Mouse (Mus musculus) ovary, postnatal 14 days (tissue): ENCODE results near the gene Plxnc1.

Experiments used
- DNase-seq: peaks from one replicate; pipeline ENCODE4 v3.0.0; 2022; ENCODE audit warnings: low spot score

Plxnc1 gene

DNA sequence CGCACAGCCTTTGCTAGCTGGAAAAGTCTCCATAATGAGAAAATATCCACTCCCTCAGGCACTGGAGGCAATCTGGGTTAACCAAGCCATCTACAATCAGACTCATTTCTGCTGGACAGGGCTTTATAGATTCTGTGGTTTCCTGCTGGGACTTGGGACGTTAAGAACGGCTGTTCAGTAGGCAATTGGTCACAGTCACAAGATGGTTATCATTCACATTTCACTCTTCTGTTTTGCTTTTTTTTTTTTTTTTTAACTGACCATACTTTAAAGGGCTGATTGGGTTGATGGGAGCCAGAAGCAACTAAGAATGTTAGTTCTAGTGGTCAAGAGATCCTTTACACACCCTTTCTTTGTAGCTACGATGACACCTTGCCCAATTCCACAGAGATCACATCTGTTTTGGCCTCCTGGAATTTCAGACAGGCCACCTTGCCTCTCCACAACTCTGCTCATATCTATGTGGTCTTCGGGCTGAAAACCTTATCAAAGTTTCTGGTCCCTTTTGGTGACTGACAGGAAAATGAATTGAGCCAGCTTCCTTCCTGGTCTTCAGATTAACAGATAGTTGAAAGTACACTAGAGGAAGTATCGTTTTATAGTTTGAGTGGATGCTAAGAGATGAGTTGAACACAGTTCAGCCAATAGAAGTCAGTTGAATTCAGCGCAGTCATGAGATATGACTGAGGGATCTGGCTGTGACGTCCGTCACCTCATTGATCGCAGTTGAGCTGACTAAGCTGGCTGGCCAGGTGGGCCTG lies 3.5 kb upstream of the Plxnc1 start:
- DNase-seq: no peak

DNA sequence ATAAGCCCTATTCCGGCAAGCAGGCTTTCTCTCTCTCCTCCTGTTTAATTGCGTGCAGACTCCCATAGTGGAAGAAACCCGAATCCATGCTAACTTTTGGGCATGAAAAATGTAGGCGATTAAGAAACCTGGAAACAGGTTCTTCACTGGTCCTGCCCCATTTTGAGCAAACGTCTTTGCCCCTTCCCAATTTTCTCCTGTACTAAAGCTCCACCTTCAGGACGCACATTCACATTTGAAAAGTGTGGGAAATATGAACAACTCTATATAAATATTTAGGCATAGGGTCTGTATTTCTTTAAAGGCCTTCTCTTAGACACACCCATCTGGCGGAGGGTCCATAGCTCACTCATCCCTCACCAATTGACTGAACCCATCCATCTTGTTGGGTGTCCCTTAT lies 2.8 kb upstream of the Plxnc1 start:
- no peak for DNase-seq

DNA sequence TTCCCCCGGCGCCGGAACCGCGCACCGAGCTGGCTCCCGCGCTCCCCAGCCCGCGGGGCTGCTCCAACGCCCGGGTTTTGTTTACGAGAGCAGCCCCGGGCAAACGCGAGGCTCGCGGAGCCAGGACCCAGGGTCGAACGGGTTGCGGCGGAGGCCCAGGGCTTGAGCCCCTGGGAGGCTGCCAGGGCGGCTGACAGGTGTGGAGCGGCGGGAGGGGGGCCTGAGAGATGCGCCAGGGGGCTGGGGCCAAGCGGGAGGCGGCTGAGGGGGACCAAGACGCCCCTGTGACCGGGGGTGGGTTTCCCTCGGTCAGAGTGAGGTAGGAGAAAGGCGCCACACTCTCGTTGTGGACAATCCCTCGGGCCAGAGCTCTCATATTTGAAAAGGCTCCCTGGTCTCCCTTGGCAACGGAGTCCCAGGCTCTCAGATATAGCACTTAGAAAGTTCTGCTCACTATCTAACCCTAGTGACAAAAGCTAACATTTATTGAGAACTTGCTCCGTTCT lies 624 bp upstream of the Plxnc1 start:
- DNase-seq: peak; percentile 13

DNA sequence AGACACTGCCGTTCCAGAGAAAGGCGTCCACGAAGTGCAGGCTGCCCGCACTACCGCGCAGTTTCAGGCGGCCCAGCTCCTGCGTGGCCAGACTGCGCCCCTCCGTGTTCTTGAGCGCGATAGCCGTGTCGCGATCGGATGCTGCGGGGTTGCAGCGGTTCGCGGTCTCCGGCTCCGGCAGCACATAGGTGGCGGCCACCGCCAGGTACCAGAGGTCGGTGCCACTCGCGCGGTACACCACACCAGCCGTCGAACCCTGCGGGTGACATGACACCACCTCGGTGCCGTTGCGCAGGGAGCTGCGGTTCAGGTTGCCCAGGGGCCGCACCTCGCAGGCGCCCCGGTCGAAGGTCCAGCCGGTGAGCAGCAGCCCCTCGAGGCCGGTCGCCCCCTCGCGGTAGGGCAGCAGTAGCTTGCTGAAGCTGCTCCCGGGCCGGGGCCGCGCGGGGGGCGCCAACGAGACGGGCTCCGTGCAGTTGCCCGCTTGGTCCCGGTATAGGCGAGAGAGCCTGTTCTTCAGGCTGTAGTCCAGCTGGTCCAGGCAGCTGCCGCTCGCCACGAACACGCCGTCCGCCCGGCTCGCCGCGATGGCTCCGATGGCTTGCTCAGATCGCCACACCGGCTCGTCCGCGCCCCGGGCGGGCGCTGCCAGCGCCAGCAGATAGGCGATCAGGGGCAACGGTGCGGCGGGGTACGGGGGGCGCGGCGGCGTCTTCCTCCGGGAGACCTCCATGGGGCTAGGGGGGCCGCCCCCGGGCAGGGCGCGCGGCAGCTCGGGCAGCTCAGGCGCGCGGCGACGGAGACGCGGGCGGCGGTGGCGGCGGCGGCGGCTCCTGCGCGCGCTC lies 567 bp downstream of the Plxnc1 start:
- peak; percentile 36 for DNase-seq

DNA sequence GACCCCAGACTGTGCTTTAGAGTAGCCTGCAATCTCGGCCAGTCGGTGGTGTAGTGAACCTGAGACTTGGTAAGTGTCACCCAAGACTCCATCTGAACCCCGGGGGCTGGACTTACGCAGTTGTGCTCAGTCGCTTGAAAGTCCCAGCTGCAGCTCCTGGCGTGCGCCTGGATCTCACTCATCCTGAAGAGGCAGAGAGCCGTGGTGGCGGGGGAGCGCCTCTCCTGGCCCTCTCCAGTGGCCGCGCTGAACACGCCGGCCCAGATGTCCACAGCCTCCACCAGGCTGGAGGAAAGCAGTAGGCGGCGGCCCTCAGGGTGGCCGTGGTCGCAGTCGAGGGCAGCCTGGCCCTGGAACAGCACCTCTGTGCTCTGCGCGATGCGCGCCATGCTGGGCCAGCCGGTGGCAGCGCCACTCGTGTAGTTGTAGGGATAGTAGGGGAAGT lies 1.2 kb downstream of the Plxnc1 start:
- DNase-seq: peak; percentile 21

DNA sequence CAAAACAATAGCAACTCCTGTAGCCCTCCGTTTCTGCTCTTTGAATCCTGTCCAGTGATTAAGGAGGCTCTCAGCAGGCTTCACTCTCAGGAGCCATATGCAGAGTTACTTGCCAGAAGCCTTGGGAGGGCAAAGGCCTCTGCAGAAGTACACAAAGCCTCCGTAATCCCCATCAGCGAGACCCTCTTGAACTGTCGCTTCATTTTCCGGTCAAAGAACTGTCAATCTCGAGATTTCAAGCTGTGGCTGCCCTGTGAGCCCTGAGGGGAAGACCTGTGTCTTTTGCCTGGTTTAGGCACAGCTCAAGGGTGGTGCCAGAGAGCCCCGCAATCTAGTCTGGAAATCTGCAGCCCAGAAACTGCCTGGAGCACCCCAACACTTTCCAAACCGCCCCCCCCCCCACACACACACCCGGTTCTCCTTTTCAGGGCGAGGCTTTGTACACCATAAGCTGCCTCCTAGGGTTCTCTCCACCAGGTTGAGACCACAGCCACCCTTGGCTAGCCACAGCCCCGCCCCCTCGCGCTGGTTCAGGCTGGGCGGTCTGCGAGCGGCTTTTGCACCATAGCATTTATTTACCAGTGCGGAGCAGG lies 2.1 kb downstream of the Plxnc1 start:
- no peak for DNase-seq

DNA sequence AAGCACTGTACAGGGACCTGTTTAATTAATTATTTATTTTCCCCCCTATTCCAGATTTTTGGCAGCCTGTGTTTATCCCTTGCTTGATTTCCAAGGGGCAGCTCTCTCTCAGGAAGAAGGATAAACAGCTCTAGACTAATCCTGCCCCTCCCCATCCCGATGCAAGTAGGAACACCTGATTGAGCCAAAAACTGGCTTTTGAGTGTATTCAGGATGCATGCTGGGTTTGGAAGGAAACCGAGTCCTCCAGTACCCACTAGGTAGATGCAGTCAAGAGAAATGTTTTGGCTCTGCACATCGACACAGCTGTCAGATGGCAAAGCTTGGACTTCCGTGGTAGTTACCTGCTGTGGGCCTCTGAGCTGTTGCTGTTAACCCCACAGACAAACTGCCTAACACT lies 3.1 kb downstream of the Plxnc1 start:
- no peak for DNase-seq

DNA sequence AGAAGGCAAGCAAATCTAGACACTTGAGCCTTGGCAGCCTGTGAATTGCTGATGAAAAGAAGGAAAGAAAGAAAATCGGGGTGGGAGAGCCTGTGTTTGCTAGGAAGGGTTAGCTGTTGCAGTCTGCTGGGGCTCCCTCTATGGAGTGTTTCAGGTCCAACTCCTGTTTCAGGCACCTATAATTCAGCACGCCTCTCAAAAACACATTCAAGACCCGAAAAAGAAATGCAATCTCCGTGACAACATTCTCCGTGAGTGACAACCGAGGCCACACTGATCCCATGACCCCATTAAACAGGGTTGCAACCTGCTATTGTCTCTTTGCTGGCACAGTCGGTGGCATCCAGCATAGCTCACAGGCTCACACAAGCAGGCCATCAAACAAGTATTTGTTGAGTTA lies 3.8 kb downstream of the Plxnc1 start:
- DNase-seq: no peak

DNA sequence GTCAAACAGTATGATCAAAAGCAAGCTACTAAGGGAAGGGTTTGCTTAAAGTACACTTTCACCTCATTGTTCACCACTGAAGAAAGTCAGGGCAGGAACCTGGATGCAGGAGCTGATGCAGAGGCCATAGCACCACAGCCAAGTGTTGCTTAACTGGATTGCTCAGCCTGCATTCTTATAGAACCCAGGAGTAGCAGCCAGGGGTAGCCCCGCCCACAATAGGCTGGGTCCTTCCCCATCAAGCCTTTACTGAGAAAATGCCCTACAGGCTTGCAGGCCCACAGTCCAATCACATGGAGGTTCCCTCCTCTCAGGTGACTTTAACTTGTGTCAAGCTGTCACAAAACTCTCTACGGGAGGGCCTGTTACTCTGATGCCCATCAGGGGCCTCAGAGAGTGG lies 4.6 kb downstream of the Plxnc1 start:
- no peak for DNase-seq

DNA sequence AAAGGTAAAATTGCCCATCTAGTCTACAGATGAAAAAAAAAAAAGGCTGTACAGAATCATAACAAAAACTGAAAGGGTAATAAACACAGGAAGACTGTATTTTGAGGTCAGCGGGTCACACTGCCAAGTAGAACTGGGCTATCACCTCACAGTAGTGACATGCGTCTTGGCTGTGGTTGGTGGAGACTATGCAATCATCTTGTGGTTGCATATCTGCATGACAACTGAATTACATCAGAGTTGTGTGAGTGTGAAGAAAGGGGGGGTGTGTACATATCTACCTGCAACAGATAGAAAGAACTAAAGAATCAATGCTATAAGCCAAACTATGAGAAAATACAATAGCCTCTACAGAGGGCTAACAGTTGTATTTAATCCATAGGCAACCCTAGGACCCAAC lies 5.7 kb downstream of the Plxnc1 start:
- no peak for DNase-seq

DNA sequence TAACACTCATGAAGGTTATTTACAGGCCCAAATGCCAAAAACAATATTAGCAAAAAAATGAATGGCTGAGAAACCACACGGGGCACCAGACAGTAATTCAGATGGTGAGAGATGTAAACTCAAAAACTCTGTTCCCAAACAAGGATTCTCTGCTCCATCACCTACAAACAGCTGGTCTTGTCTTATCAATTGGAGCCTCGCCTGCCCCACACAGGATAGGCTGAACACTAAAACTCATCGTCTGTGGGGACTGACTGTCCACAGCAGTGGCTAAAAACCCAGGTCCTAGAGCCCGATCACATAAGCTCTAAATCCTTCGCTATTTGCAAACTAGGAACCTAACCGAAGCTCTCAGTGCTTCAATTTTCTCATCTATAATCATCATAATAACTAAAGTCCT lies 6.3 kb downstream of the Plxnc1 start:
- DNase-seq: no peak

DNA sequence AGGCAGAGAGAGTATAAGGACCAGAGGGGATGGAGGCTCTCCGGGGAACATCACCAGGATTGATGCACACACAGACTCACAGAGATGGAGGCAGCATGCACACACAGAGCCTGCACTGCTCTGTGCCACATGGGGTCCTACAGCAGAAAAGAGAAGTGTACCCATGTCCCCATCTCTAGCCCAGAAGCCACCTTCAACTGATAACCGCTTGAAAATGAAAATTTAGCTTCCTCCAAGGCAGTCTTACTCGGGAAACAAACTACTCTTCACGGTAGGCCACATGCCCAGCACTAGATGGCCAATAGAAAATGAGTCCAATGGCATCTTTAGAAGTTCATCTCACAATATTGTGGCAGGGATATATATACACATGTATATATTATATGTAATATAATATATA lies 9.4 kb downstream of the Plxnc1 start:
- DNase-seq: no peak

DNA sequence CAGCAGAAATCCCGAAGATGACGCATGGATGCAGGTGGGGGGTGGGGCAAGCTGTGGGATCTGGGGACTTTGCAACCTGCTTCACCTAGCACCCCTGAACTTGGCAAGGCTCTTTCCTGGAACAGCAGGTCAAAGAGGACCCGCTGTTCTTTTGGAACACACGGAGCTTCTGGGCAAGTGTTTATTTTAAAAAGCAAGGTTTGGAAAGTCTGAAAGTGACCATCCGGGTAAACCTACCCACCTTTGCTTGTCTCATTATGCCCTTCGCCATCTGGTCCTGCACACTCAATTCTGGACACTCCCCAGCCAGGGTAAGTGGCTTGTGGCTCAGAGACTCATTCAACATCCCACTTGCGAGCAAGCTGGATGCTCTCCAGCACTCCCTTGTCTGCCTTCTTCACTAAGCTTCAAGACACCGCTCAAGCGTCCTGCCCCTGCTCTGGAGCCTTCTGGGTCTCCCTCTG lies 10.5 kb downstream of the Plxnc1 start:
- DNase-seq: no peak

DNA sequence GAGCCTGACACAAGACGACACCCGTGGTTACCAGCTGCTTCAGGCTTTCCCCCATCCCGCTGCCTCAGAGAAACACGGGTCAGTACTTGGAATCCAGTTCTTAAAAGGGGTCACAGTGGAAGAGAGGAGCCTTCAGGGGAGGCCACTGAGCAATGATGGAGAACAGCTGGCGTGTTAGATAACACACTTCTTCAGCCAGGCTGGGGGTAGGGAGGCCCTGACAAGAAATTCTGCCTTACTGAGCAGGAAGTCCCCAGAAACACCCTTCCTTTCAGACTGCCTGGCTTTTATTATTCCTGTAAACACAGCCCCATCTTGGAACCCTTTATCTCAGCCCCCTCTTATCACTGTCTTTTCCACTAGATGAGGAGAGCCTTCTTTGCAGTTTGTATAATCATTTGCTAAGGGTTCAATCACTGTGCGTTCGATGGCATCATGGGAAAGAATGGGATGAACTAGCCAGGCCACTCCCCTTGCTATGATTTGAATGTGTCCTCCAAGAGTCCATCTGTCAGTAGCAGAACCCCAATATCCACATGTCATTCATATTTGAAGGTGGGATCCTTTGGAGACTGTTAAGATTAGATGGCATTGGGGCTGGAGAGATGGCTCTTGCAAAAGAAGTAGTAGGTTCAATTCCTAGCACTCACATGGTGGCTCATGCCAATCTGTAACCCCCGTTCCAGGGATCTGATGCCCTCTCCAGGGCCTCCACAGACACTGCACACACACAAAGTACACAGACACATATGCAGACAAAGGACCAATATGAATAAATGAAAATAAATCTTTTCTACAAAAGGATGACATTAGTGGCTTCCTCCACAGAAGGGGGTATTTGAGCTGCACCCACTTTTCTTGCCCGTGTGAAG lies 12.4 kb downstream of the Plxnc1 start:
- DNase-seq: peak; percentile 21

DNA sequence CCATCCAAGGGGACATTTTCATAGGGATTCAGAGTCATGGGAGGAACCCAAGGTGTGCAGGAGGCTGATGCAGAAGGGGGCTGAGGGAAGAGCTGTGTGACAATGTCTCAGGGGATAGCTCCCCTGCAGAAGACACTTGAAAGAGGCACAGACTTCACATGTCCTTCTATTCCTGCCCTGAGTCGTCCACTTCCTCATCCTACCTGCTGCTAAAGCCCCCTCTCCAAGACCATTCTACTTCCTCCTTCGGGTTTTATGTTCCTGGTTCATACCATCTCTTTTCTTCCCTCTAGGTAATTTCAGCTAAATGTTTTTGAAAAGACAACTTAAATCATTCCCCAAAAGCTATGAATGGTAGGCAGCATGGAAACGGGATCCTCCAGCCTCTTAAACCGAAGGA lies 16.5 kb downstream of the Plxnc1 start:
- DNase-seq: no peak

DNA sequence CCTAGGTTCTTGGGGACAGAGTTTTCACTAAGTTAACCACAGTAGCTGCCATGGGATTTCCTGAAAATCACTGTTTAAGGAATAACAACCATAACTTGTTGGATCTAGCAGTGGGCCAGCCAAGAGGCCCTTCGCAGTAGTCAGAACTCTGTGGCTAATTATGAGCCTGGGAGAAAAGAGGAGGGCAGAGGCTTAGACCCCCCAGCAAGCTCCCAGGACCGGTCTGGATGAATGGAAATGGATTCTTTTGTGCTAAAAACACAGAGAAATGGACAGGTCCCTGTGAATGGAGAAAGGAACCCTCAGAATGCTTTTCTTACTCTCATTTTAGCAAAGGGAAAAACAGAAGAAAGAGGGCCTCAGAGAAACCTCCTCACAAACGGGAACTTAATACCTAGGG lies 18.3 kb downstream of the Plxnc1 start:
- DNase-seq: no peak

DNA sequence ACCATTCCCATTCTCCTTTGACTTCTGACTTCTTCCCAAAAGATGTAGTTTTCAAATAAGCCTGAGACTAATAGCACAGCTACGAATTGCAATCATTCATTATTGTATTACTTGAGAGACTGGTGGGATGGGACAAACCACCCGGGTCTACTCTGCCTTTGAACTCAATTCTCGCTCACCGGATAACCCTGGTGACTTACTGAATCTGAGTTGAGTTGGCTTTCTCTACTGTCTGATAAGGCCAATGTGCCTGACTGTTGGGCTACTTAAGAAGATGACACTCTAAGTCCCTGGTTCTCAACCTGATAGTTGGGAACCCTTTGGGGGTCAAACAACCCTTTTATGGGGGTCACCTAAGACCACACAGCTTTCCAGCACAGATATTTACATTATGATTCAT lies 19.8 kb downstream of the Plxnc1 start:
- no peak for DNase-seq

DNA sequence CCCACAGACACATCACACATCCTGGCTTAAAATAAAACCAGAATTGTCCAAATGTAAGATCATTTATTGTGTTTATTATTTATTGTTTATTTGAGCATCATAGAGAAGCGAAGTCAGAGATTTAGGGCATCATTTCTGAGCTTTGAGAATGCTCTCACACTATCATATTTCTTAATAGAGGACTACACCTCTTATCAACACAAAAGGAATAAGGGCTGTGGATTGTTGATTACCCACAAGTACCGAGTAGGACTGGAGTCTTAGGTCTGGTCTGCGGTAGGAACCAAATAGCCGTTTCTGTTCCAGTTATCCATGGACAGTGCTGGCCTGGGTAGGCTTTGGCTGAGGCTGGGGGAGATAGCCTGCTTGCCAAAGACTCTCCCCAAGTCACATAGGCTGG lies 20.2 kb downstream of the Plxnc1 start:
- DNase-seq: no peak

DNA sequence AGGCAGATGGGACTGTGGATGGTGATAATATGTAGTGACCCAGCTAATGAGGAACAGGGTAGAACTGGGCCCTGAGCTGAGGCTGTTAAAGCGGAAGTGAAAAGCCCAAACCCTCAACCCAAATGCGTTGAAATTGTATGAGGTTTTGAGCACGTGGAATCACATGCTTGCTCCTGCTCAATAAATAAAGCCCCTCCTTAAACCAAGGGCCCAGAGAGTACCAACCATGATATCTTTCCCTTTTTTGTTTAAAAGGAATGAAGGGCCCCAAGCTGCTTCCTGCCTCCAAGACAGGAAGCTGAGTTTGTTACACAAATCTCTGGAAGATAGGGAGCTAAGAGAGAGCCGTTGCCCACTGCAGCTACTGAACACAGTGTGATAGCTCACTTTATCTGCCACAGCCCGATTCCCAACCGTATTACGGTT lies 21.3 kb downstream of the Plxnc1 start:
- no peak for DNase-seq

DNA sequence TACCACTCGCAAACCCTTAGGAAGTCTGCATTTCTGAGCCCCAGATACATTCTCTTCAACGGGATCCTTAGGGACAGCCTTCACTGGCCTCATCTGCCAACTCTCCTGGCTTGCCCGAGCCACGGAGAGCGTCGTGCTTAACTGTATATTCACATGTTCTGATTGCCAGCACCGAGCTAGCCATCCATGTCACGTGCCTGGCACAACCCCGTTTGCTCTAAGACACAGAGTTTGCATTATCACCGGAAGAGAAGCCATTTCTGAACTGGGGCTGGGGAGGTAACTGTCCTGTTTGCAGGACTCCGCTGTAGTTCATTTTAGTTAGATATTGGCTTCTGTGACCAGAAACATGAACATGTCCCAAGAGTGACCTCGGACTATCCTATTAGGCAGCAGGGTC lies 21.8 kb downstream of the Plxnc1 start:
- no peak for DNase-seq

DNA sequence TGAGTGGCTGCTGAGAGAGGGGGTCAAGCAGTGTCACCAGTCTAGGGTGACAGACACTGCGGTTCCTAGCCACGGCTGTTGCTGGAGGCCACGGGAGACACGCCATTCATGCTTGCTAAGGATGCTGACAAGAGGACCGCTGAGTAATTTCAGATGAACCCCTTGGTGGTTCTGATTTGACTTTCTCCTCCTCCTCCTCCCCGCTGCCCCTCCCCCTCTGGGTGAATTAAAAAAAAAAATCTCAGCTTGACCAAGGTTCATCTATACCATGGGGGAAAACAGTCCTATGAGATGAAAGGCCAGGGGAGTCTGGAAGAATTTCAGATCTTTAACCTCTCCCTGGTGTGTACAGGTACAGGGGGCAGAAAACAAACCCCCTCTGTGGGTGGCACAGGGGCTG lies 22.9 kb downstream of the Plxnc1 start:
- DNase-seq: no peak

DNA sequence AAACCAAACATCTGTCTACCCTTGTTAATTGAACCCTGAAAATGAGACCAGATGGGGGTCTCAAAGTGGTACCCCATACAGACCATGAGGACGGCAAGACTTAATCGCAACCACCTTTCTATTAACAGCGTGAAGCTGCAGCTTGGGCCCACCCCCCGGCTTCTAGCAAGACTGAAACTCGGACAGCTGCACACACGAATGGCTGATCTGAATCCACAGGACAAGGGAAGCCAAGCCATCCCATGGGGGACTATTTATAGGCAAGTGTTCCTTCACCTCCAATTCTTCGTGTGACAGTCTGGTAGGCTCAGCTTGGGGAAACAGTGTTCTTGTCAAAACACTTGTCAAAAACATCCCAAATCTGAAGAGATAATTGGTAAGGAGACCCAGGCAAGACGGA lies 24.1 kb downstream of the Plxnc1 start:
- no peak for DNase-seq
